Mouse (Mus musculus) liver, embryonic 13.5 days (tissue): Measurements from ENCODE around the gene Abhd14b. TPM values are rescaled to one million over a fixed set of nuclear protein-coding genes. Genes with fewer than 3 reads are reported as not detected.

Source experiments
- ATAC-seq: fragments of 200-750 bp; cut with Nextera tagmentation; 2 replicates; pipeline ENCODE4 v1.8.0; 2017; ENCODE audit warnings: low read depth, mild to moderate bottlenecking, moderate number of reproducible peaks, moderate library complexity
- DNase-seq: peaks from one replicate; pipeline ENCODE4 v3.0.0; 2022
- H3K27ac ChIP-seq: fragments of 300-500 bp; sonication (generic); 2 replicates; pipeline ENCODE4 v1.5.1; 2015; ENCODE audit warnings: moderate library complexity, mild to moderate bottlenecking, inconsistent platforms
- H3K27me3 ChIP-seq: fragments of 300-500 bp; sonication (generic); 2 replicates; pipeline ENCODE4 v1.6.1; 2015; ENCODE audit warnings: mild to moderate bottlenecking, inconsistent platforms
- H3K36me3 ChIP-seq: fragments of 300-500 bp; sonication (generic); 2 replicates; pipeline ENCODE4 v1.6.1; 2015; ENCODE audit warnings: mild to moderate bottlenecking, inconsistent platforms
- H3K4me1 ChIP-seq: fragments of 300-500 bp; sonication (generic); replicated peaks from 2 replicates; pipeline ENCODE4 v1.6.1; 2015; ENCODE audit warnings: inconsistent platforms
- H3K4me2 ChIP-seq: fragments of 300-500 bp; sonication (generic); 2 replicates; pipeline ENCODE4 v1.6.1; 2015; ENCODE audit warnings: inconsistent platforms, mild to moderate bottlenecking, moderate library complexity
- H3K4me3 ChIP-seq: fragments of 300-500 bp; sonication (generic); replicated peaks from 2 replicates; pipeline ENCODE4 v1.5.1; 2015; ENCODE audit warnings: mild to moderate bottlenecking, inconsistent platforms
- H3K9ac ChIP-seq: fragments of 300-500 bp; sonication (generic); 2 replicates; pipeline ENCODE4 v1.6.1; 2015; ENCODE audit warnings: mild to moderate bottlenecking, inconsistent platforms
- H3K9me3 ChIP-seq: fragments of 300-500 bp; sonication (generic); replicated peaks from 2 replicates; pipeline ENCODE4 v1.6.1; 2016; ENCODE audit warnings: inconsistent platforms
- WGBS: fragments of 180-500 bp; shearing (Covaris S2); methylation state at CpG from one replicate; pipeline ENCODE4 v1.1.7; 2015; ENCODE audit not compliant: insufficient replicate concordance; 5-methylcytosine and 5-hydroxymethylcytosine counted together
- polyA plus RNA-seq: library from polyadenylated mRNA; unstranded; fragments of >200 nt; fragmentation: Nextera tagmentation; extraction: Ambion mirVana; gene quantifications from 2 replicates; pipeline ENCODE4 v1.2.1, GENCODE M21; 2015

The Abhd14b gene
- polyA plus RNA-seq, 1 experiment from 2014 or later: 16.7 TPM

DNA sequence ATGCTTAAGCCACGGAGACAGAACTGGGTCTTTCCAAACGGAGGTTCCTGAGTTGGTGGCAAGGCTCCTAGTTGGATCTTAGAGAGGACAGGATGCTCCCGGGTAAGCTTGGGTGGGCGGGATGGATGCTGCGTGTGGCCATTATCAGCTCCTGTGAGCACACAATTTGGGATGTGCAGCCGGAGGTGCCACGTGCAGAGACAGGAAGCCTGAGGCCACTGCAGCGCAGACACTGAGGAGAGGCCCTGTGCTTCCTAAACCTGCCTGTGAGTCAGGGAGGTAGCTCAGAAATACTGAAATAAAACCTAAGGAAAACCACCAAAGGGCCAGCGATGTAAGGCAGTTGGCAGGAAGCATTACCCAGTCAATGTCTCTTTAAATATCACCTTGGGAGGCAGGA, 22.5 kb downstream of the Abhd14b start:
- no peak overlapping the region for H3K4me2 ChIP-seq
- H3K27ac ChIP-seq: no peak overlapping the region
- 38% methylated on average over 9 of the region's 9 CpGs for WGBS
- no peaks in the 10 kb centered on the region for H3K9me3 ChIP-seq
- H3K9ac ChIP-seq: no peak overlapping the region
- H3K36me3 ChIP-seq: no peaks in the 10 kb centered on the region
- H3K27me3 ChIP-seq: peaks cover 22% of the 10 kb centered on the region
- DNase-seq (no peak), ATAC-seq (no peak)
- H3K4me1 ChIP-seq: peaks cover 24% of the 10 kb centered on the region
- no peak overlapping the region for H3K4me3 ChIP-seq

GRCm38 (mm10) chr9:106470991-106471750, 23.9 kb downstream of the Abhd14b start:
- Histone ChIP-seq H3K4me1 (peaks cover 27% of the 10 kb centered on the region), H3K27ac (no peak overlapping the region), H3K9ac (no peak overlapping the region), H3K27me3 (peaks cover 8% of the 10 kb centered on the region), H3K9me3 (no peaks in the 10 kb centered on the region), H3K36me3 (no peaks in the 10 kb centered on the region), H3K4me3 (no peak overlapping the region), H3K4me2 (0 out of 2 replicates have a peak overlapping the region, but pooled peaks have one; percentile 13)
- DNase-seq (no peak), ATAC-seq (no peak)
- WGBS: 68% methylated on average over 14 of the region's 14 CpGs

DNA sequence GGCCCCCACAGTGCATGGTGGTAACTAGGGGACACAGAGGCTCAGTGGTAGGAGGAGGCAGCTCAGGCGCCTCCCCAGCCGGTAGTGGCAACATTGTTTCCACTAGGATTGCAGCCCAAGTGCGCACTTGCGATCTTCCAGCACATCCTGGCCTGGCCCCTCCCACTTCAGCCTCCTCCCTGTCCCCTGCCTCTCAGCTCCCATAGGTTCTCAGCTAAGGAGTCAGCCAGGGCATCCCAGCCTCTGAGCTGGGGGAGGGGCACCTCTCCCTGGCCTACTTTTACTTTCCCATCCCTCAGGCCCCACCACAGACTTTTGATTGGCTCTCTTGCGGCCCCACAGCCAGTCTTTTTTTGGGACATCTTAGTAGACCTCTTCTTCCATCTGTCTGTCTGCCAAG, 24.6 kb downstream of the Abhd14b start:
- WGBS: 42% methylated on average over 5 of the region's 5 CpGs
- DNase-seq (peak; percentile 1), ATAC-seq (no peak)
- Histone ChIP-seq H3K4me2 (0 out of 2 replicates have a peak overlapping the region, but pooled peaks have one; percentile 13), H3K27me3 (peaks cover 3% of the 10 kb centered on the region; the same call in 1 of the 2 replicates), H3K4me1 (peaks cover 33% of the 10 kb centered on the region), H3K9ac (no peak overlapping the region), H3K4me3 (no peak overlapping the region), H3K36me3 (no peaks in the 10 kb centered on the region), H3K27ac (no peak overlapping the region), H3K9me3 (no peaks in the 10 kb centered on the region)

- H3K4me2 ChIP-seq: no peak overlapping the region
- no peak overlapping the region for H3K4me3 ChIP-seq
- no peaks in the 10 kb centered on the region for H3K9me3 ChIP-seq
- H3K27ac ChIP-seq: no peak overlapping the region
- DNase-seq (no peak), ATAC-seq (no peak)
- H3K27me3 ChIP-seq: no peaks in the 10 kb centered on the region
- WGBS: 57% methylated on average over 4 of the region's 4 CpGs
- no peak overlapping the region for H3K9ac ChIP-seq
- no peaks in the 10 kb centered on the region for H3K36me3 ChIP-seq
- peaks cover 35% of the 10 kb centered on the region for H3K4me1 ChIP-seq
Observed at GRCm38 (mm10) chr9:106472321-106472720, 25.1 kb downstream of the Abhd14b start.

- Histone ChIP-seq H3K27ac (no peak overlapping the region), H3K9me3 (no peaks in the 10 kb centered on the region), H3K9ac (no peak overlapping the region), H3K4me3 (no peak overlapping the region), H3K4me1 (peaks cover 44% of the 10 kb centered on the region), H3K4me2 (no peak overlapping the region), H3K27me3 (no peaks in the 10 kb centered on the region), H3K36me3 (no peaks in the 10 kb centered on the region)
- DNase-seq: peak; percentile 0
- ATAC-seq: no peak
- 79% methylated on average over 16 of the region's 16 CpGs for WGBS
Observed at GRCm38 (mm10) chr9:106473081-106473752, 26.0 kb downstream of the Abhd14b start.

DNA sequence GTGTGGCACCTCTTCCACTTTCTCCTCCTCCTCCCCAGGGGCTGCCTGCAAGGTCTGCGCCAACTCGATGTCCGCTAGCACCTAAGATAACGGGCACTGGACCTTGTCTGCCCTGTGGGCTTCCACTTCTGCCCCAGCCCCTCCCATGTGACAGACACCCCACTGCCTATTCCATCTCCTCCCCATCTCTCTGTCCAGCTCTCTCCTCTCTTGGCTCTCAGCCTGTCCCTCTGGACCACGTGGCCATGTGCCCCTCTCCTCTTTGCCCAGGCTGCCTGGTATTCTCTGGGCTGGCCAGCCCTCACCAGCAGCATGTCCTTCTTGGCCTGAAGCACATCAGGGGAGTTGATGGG, 26.5 kb downstream of the Abhd14b start:
- H3K27ac ChIP-seq: no peak overlapping the region
- H3K4me3 ChIP-seq: no peak overlapping the region
- peaks cover 49% of the 10 kb centered on the region for H3K4me1 ChIP-seq
- no peak overlapping the region for H3K9ac ChIP-seq
- 78% methylated on average over 5 of the region's 5 CpGs for WGBS
- no peaks in the 10 kb centered on the region for H3K9me3 ChIP-seq
- peak; percentile 1 for DNase-seq
- ATAC-seq: no peak
- no peaks in the 10 kb centered on the region for H3K36me3 ChIP-seq
- no peaks in the 10 kb centered on the region for H3K27me3 ChIP-seq
- H3K4me2 ChIP-seq: no peak overlapping the region

DNA sequence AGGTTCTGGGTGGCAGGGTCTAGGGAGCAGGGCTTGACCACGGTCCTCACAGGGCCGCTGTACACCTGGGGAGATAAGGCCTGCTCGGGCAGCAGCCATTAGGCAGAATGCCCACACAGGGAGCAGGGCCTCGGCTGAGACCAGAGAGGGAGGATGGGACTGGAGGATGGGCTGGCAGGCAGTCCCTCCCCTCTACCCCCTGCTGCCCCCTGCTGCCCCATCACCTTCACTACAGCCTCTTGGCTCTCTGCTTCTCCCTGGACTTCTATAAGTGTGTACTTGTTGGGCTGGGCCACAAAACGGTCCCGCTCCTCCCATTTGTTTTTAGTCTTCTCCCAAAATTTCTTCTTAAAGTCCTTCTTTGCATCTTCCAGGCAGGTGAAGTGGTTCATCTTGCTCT, 27.2 kb downstream of the Abhd14b start:
- DNase-seq (peak; percentile 61), ATAC-seq (no peak)
- H3K9me3 ChIP-seq: no peaks in the 10 kb centered on the region
- H3K4me3 ChIP-seq: no peak overlapping the region
- peaks cover under 1% of the 10 kb centered on the region; the same call in 1 of the 2 replicates for H3K36me3 ChIP-seq
- H3K9ac ChIP-seq: 0 out of 2 replicates have a peak overlapping the region, but pooled peaks have one; percentile 10
- H3K4me2 ChIP-seq: no peak overlapping the region
- no peaks in the 10 kb centered on the region for H3K27me3 ChIP-seq
- peaks cover 56% of the 10 kb centered on the region for H3K4me1 ChIP-seq
- no peak overlapping the region for H3K27ac ChIP-seq
- WGBS: 4% methylated on average over 6 of the region's 6 CpGs

- Histone ChIP-seq H3K27ac (no peak overlapping the region), H3K4me1 (peaks cover 51% of the 10 kb centered on the region), H3K9ac (0 out of 2 replicates have a peak overlapping the region, but pooled peaks have one; percentile 10), H3K4me3 (no peak overlapping the region), H3K36me3 (peaks cover 7% of the 10 kb centered on the region), H3K27me3 (no peaks in the 10 kb centered on the region), H3K9me3 (no peaks in the 10 kb centered on the region), H3K4me2 (no peak overlapping the region)
- peak; percentile 14 for DNase-seq
- no peak for ATAC-seq
- WGBS: 67% methylated on average over 7 of the region's 7 CpGs
Observed at GRCm38 (mm10) chr9:106475046-106475445, 27.8 kb downstream of the Abhd14b start.

GRCm38 (mm10) chr9:106475663-106476001, 28.4 kb downstream of the Abhd14b start, which contains the start of gene Rrp9:
TSS of gene Rrp9 (plus strand) at chr9:106475963.
- DNase-seq: no peak

DNA sequence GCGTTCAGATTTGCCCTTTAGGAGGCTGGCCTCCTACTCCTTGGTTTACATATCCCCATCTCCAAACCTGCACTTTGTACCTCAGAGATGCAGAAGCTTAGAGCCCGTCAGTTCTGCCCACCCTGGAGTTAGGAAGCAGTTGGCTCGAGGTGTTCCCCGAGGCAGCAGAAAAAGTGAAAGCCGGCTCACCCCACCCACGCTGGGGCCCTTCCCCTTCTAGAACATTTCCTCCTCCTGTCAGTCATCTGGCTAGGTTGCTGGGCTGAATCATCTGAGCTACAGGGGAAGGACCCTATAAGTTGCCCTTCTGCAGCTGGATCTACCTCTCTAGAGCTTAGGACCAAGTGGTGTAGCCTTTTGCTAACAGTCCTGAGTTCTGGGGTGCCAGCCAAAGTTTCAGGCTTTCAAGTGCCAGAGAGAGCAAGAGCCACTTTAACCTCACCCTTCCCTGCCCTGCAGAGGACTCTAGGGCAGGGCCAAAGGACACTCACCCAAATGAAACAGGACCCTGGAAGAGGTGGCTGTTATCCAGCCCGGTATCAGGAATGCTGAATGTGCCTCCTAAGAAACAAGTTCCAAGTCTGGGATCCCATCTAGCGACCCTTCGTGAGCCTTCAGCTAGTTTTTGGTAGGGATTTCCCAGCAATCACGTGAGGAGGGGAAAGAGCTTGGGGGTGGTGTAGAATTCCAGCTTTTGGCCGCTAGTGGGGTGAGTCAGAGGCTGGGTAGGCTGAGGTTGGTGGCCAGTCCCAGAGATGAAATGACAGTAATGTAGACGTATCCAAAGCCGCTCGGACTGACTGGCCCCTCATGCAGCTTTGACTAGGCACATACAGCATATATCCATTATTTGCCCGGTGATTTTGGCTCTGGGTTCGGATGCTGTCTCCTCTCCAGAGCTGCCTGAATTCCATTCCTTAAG, 29.0 kb downstream of the Abhd14b start:
- peak; percentile 20 for DNase-seq
- Histone ChIP-seq H3K4me3 (peak overlapping the region; percentile 9; the same call in 1 of the 2 replicates), H3K9ac (peak overlapping the region; percentile 15; the same call in 1 of the 2 replicates), H3K4me2 (peak overlapping the region; percentile 98), H3K36me3 (peaks cover 19% of the 10 kb centered on the region), H3K9me3 (no peaks in the 10 kb centered on the region), H3K27ac (0 out of 2 replicates have a peak overlapping the region, but pooled peaks have one; percentile 35), H3K27me3 (no peaks in the 10 kb centered on the region), H3K4me1 (peaks cover 51% of the 10 kb centered on the region)
- 17% methylated on average over 16 of the region's 16 CpGs for WGBS
- 0 out of 2 replicates have a peak, but pooled peaks have one; percentile 1 for ATAC-seq

More at GRCm38 (mm10) chr9:106475663-106476001, 28.4 kb downstream of the Abhd14b start, which contains the start of gene Rrp9:
- Histone ChIP-seq H3K27ac (0 out of 2 replicates have a peak within 1 kb of the TSS, but pooled peaks have one; percentile 35), H3K9me3 (no peaks in the 10 kb centered on the region), H3K4me2 (peak within 1 kb of the TSS; percentile 98), H3K36me3 (peaks cover 13% of the 10 kb centered on the region), H3K4me3 (peak within 1 kb of the TSS; percentile 9; the same call in 1 of the 2 replicates), H3K4me1 (peaks cover 51% of the 10 kb centered on the region), H3K9ac (peak within 1 kb of the TSS; percentile 15; the same call in 1 of the 2 replicates), H3K27me3 (no peaks in the 10 kb centered on the region)
- ATAC-seq: no peak
- 73% methylated on average over 10 of the region's 10 CpGs for WGBS
